Mouse (Mus musculus): ENCODE data around the gene Dusp5. TPM values are rescaled to one million over a fixed set of nuclear protein-coding genes. Genes with fewer than 3 reads are reported as not detected.

Gene Dusp5
- polyA plus RNA-seq, 1 experiment, result 46.7 TPM

DNA sequence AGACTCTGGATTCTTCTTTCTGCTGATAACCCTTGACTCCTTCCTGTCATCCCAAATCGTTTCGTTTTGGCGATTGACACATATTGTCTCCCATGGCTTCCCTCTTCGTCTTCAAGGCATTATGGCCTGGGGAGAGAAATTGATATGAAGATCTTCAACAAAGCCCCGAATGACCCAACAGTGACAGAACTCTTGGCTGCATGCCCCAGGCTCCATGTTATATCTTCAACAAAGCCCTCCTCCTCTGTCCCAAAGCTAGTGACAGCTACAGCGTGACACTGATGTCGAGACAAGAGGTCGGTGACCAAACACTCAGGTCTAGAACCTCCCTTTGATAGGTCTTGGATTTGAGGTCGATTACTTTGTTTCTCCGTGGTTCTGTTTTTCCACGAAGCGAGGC lies 39.7 kb upstream of the Dusp5 start:
- 94% methylated on average over 12 of the region's 12 CpGs for WGBS
- Histone ChIP-seq H3K4me1 (replicated peaks; ENCODE audit: control insufficient read depth, insufficient read depth, low read length) (no peaks in the 10 kb centered on the region), H3K27me3 (ENCODE audit: control insufficient read depth, insufficient read depth, low read length) (no peaks in the 10 kb centered on the region), H3K27ac (ENCODE audit: control insufficient read depth, insufficient read depth, low read length) (no peak overlapping the region), H3K36me3 (ENCODE audit: control insufficient read depth, insufficient read depth, low read length) (no peaks in the 10 kb centered on the region), H3K4me3 (ENCODE audit: control insufficient read depth, insufficient read depth, low read length) (no peak overlapping the region)
- no peak for TF ChIP-seq CTCF (IDR thresholded peaks at IDR 0.05; ENCODE audit: borderline replicate concordance, control insufficient read depth, extremely low read depth, insufficient read depth, low read length, poor library complexity)
- TF ChIP-seq POLR2A (IDR thresholded peaks at IDR 0.05; ENCODE audit: control insufficient read depth, extremely low read depth, insufficient read depth, low read length, poor library complexity), result no peak
- no peak for DNase-seq

DNA sequence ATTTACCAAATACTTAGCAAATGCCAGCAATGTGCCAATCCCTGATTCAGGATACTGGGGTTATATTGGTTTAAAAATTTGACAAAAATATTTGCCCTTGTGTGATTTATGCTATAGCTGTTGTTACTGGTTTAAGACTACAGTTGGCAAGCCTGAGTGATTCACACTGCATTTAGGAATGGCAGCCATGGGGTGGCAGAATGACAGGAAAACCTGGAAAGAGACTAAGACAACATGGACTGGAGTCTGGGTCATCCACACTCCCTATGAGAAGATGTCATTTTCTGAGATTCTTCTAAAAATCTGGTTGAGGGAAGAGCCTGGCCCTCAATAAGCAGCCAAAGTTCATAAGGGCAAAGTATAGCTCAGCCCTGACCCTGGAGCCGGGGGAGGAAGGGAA lies 39.0 kb upstream of the Dusp5 start:
- no peaks in the 10 kb centered on the region for H3K4me1 ChIP-seq (replicated peaks; ENCODE audit: control insufficient read depth, insufficient read depth, low read length)
- H3K27me3 ChIP-seq (ENCODE audit: control insufficient read depth, insufficient read depth, low read length), result no peaks in the 10 kb centered on the region
- TF ChIP-seq POLR2A (IDR thresholded peaks at IDR 0.05; ENCODE audit: control insufficient read depth, extremely low read depth, insufficient read depth, low read length, poor library complexity) (no peak), CTCF (IDR thresholded peaks at IDR 0.05; ENCODE audit: borderline replicate concordance, control insufficient read depth, extremely low read depth, insufficient read depth, low read length, poor library complexity) (no peak)
- H3K4me3 ChIP-seq (ENCODE audit: control insufficient read depth, insufficient read depth, low read length), result no peak overlapping the region
- no peak for DNase-seq
- H3K36me3 ChIP-seq (ENCODE audit: control insufficient read depth, insufficient read depth, low read length), result no peaks in the 10 kb centered on the region
- WGBS, result 91% methylated on average over 1 of the region's 1 CpGs
- H3K27ac ChIP-seq (ENCODE audit: control insufficient read depth, insufficient read depth, low read length), result no peak overlapping the region

GRCm38 (mm10) chr19:53490898-53491297 lies 38.0 kb upstream of the Dusp5 start:
- no peak for DNase-seq
- Histone ChIP-seq H3K27me3 (ENCODE audit: control insufficient read depth, insufficient read depth, low read length) (no peaks in the 10 kb centered on the region), H3K4me3 (ENCODE audit: control insufficient read depth, insufficient read depth, low read length) (no peak overlapping the region), H3K4me1 (replicated peaks; ENCODE audit: control insufficient read depth, insufficient read depth, low read length) (peaks cover 4% of the 10 kb centered on the region; the same call in 1 of the 2 replicates), H3K27ac (ENCODE audit: control insufficient read depth, insufficient read depth, low read length) (no peak overlapping the region), H3K36me3 (ENCODE audit: control insufficient read depth, insufficient read depth, low read length) (no peaks in the 10 kb centered on the region)
- WGBS, result 96% methylated on average over 8 of the region's 8 CpGs
- TF ChIP-seq POLR2A (IDR thresholded peaks at IDR 0.05; ENCODE audit: control insufficient read depth, extremely low read depth, insufficient read depth, low read length, poor library complexity) (no peak), CTCF (IDR thresholded peaks at IDR 0.05; ENCODE audit: borderline replicate concordance, control insufficient read depth, extremely low read depth, insufficient read depth, low read length, poor library complexity) (no peak)

DNA sequence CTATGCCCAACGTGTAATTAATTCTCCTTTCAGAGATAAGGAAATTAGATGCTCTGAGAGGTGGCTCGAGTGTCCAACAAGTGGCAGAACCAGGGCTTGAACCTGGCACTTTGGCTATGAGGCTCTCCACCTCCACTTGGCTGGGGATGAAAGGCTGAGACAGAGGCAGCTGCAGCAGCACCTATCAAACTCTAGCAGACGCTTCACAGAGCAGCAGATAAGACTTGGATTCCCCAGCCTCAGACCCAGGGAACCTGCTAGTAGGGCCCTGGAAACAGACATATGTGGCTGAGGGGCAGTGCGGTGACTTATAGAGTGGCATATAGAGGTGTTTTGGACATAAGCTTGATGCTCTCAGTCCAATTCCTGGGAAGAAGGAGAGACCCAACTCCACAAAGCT lies 36.4 kb upstream of the Dusp5 start:
- no peak for DNase-seq
- Histone ChIP-seq H3K27me3 (ENCODE audit: control insufficient read depth, insufficient read depth, low read length) (no peaks in the 10 kb centered on the region), H3K4me1 (replicated peaks; ENCODE audit: control insufficient read depth, insufficient read depth, low read length) (peaks cover 4% of the 10 kb centered on the region; the same call in 1 of the 2 replicates), H3K36me3 (ENCODE audit: control insufficient read depth, insufficient read depth, low read length) (no peaks in the 10 kb centered on the region), H3K27ac (ENCODE audit: control insufficient read depth, insufficient read depth, low read length) (no peak overlapping the region), H3K4me3 (ENCODE audit: control insufficient read depth, insufficient read depth, low read length) (no peak overlapping the region)
- no peak for TF ChIP-seq POLR2A (IDR thresholded peaks at IDR 0.05; ENCODE audit: control insufficient read depth, extremely low read depth, insufficient read depth, low read length, poor library complexity)
- no peak for TF ChIP-seq CTCF (IDR thresholded peaks at IDR 0.05; ENCODE audit: borderline replicate concordance, control insufficient read depth, extremely low read depth, insufficient read depth, low read length, poor library complexity)
- WGBS, result 87% methylated on average over 4 of the region's 4 CpGs

DNA sequence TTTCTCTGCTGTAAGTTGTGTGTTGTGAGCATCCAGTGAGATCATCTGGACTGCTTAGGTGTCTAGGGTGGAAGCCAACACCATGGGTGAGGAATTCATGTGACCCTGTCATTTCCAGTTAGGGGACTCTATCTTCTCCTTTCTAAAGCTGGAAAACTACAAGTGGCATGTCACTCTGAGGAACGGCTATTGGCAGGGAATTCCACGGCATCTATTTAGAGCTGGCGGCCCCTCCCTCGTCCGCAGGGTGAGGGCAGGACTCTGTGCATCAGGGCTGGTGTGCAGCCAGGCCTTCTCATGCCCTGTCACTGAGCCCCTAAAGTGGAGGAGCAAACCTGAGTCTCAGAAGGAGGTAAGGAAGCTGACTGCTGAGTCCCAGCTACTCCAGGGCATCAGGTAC lies 35.0 kb upstream of the Dusp5 start:
- H3K4me3 ChIP-seq (ENCODE audit: control insufficient read depth, insufficient read depth, low read length), result no peak overlapping the region
- H3K36me3 ChIP-seq (ENCODE audit: control insufficient read depth, insufficient read depth, low read length), result no peaks in the 10 kb centered on the region
- WGBS, result 97% methylated on average over 5 of the region's 5 CpGs
- DNase-seq, result no peak
- no peak for TF ChIP-seq CTCF (IDR thresholded peaks at IDR 0.05; ENCODE audit: borderline replicate concordance, control insufficient read depth, extremely low read depth, insufficient read depth, low read length, poor library complexity)
- TF ChIP-seq POLR2A (IDR thresholded peaks at IDR 0.05; ENCODE audit: control insufficient read depth, extremely low read depth, insufficient read depth, low read length, poor library complexity), result no peak
- H3K4me1 ChIP-seq (replicated peaks; ENCODE audit: control insufficient read depth, insufficient read depth, low read length), result peaks cover 4% of the 10 kb centered on the region; the same call in 1 of the 2 replicates
- no peaks in the 10 kb centered on the region for H3K27me3 ChIP-seq (ENCODE audit: control insufficient read depth, insufficient read depth, low read length)
- H3K27ac ChIP-seq (ENCODE audit: control insufficient read depth, insufficient read depth, low read length), result no peak overlapping the region

DNA sequence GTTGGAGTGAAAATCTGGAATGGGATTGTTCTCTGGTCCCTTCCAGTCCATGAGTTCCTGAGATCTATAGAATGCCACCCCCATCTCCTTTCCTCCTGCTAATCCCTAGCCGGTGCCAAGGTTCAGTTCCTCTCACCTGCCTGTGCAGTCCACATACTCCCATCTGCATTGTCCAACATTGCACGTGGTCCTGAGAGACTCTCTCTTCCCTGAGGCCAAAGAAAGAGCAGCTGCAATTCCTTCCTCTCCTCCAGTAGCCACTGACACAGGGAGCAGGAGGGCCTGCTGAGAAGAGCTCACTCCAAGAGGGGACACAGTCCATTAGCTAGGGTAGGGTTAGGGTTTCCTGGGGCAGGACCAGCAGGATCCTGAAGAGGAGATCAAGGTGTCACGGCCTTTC lies 31.0 kb upstream of the Dusp5 start:
- WGBS, result 71% methylated on average over 3 of the region's 3 CpGs
- Histone ChIP-seq H3K27ac (ENCODE audit: control insufficient read depth, insufficient read depth, low read length) (no peak overlapping the region), H3K4me3 (ENCODE audit: control insufficient read depth, insufficient read depth, low read length) (no peak overlapping the region), H3K27me3 (ENCODE audit: control insufficient read depth, insufficient read depth, low read length) (no peaks in the 10 kb centered on the region), H3K4me1 (replicated peaks; ENCODE audit: control insufficient read depth, insufficient read depth, low read length) (peaks cover 32% of the 10 kb centered on the region), H3K36me3 (ENCODE audit: control insufficient read depth, insufficient read depth, low read length) (no peaks in the 10 kb centered on the region)
- no peak for TF ChIP-seq POLR2A (IDR thresholded peaks at IDR 0.05; ENCODE audit: control insufficient read depth, extremely low read depth, insufficient read depth, low read length, poor library complexity)
- TF ChIP-seq CTCF (IDR thresholded peaks at IDR 0.05; ENCODE audit: borderline replicate concordance, control insufficient read depth, extremely low read depth, insufficient read depth, low read length, poor library complexity), result no peak
- DNase-seq, result no peak

GRCm38 (mm10) chr19:53499049-53499448 lies 29.9 kb upstream of the Dusp5 start:
- Histone ChIP-seq H3K36me3 (ENCODE audit: control insufficient read depth, insufficient read depth, low read length) (no peaks in the 10 kb centered on the region), H3K27ac (ENCODE audit: control insufficient read depth, insufficient read depth, low read length) (no peak overlapping the region), H3K4me1 (replicated peaks; ENCODE audit: control insufficient read depth, insufficient read depth, low read length) (peaks cover 38% of the 10 kb centered on the region), H3K4me3 (ENCODE audit: control insufficient read depth, insufficient read depth, low read length) (no peak overlapping the region), H3K27me3 (ENCODE audit: control insufficient read depth, insufficient read depth, low read length) (no peaks in the 10 kb centered on the region)
- DNase-seq, result no peak
- no peak for TF ChIP-seq POLR2A (IDR thresholded peaks at IDR 0.05; ENCODE audit: control insufficient read depth, extremely low read depth, insufficient read depth, low read length, poor library complexity)
- TF ChIP-seq CTCF (IDR thresholded peaks at IDR 0.05; ENCODE audit: borderline replicate concordance, control insufficient read depth, extremely low read depth, insufficient read depth, low read length, poor library complexity), result no peak
- WGBS, result 98% methylated on average over 8 of the region's 8 CpGs

Measured in thymus, adult 2 months (tissue).